Mouse (Mus musculus) lung, adult 2 months (tissue): ENCODE results near the gene Srrm3.

ENCODE experiments used
- CTCF ChIP-seq: fragments of 200-500 bp; IDR thresholded peaks from 2 replicates; pipeline ENCODE4 v1.5.1; 2011; ENCODE audit warnings: mild to moderate bottlenecking, low read length, control low read depth; ENCODE audit not compliant: insufficient read depth
- POLR2A ChIP-seq: fragments of 200-500 bp; IDR thresholded peaks from 2 replicates; pipeline ENCODE4 v1.6.1; 2011; ENCODE audit warnings: low read depth, mild to moderate bottlenecking, control low read depth, low read length, borderline replicate concordance; ENCODE audit errors: extremely low read depth

GRCm38 (mm10) chr5:135777796-135778470 is 28.8 kb upstream of the Srrm3 start, which contains the start of gene Styxl1:
- TF ChIP-seq POLR2A (peak; percentile 52; the same call in 1 of the 2 replicates), CTCF (no peak)
